Mouse (Mus musculus) ovary, postnatal 14 days (tissue): ENCODE data around the gene Spock1.

ENCODE experiments used
- DNase-seq: peaks from one replicate; pipeline ENCODE4 v3.0.0; 2022; ENCODE audit warnings: low spot score

Gene Spock1

GRCm38 (mm10) chr13:57858491-57858890, 49.6 kb downstream of the Spock1 start:
- DNase-seq = no peak

- DNase-seq = no peak
These were observed 51.1 kb downstream of the Spock1 start for GRCm38 (mm10) chr13:57857016-57857415.

- no peak for DNase-seq
These were observed 51.8 kb downstream of the Spock1 start for GRCm38 (mm10) chr13:57856311-57856853.

GRCm38 (mm10) chr13:57855766-57856165, 52.4 kb downstream of the Spock1 start:
- no peak for DNase-seq

- DNase-seq = no peak
These were observed 53.7 kb downstream of the Spock1 start for GRCm38 (mm10) chr13:57854416-57854815.

- no peak for DNase-seq
These were observed 54.5 kb downstream of the Spock1 start for GRCm38 (mm10) chr13:57853621-57854020.

GRCm38 (mm10) chr13:57853156-57853555, 55.0 kb downstream of the Spock1 start:
- DNase-seq = no peak

GRCm38 (mm10) chr13:57848931-57849330, 59.2 kb downstream of the Spock1 start:
- no peak for DNase-seq

GRCm38 (mm10) chr13:57847101-57847500, 61.0 kb downstream of the Spock1 start:
- DNase-seq = no peak

- DNase-seq = no peak
These were observed 61.7 kb downstream of the Spock1 start for GRCm38 (mm10) chr13:57846468-57846867.

GRCm38 (mm10) chr13:57841141-57841848, 66.8 kb downstream of the Spock1 start:
- no peak for DNase-seq

GRCm38 (mm10) chr13:57837691-57838437, 70.3 kb downstream of the Spock1 start:
- no peak for DNase-seq

- no peak for DNase-seq
These were observed 76.6 kb downstream of the Spock1 start for GRCm38 (mm10) chr13:57831374-57832163.

- no peak for DNase-seq
These were observed 77.2 kb downstream of the Spock1 start for GRCm38 (mm10) chr13:57830896-57831295.

- DNase-seq = no peak
These were observed 78.0 kb downstream of the Spock1 start for GRCm38 (mm10) chr13:57830091-57830490.

- DNase-seq = no peak
These were observed 91.9 kb downstream of the Spock1 start for GRCm38 (mm10) chr13:57816276-57816675.

- no peak for DNase-seq
These were observed 95.5 kb downstream of the Spock1 start for GRCm38 (mm10) chr13:57812643-57813042.

- no peak for DNase-seq
These were observed 96.9 kb downstream of the Spock1 start for GRCm38 (mm10) chr13:57811253-57811652.

GRCm38 (mm10) chr13:57810816-57811215, 97.3 kb downstream of the Spock1 start:
- DNase-seq = no peak

GRCm38 (mm10) chr13:57810083-57810482, 98.0 kb downstream of the Spock1 start:
- DNase-seq = no peak

GRCm38 (mm10) chr13:57809603-57810002, 98.5 kb downstream of the Spock1 start:
- no peak for DNase-seq

GRCm38 (mm10) chr13:57806816-57807215, 101.3 kb downstream of the Spock1 start:
- DNase-seq = no peak
